Mouse (Mus musculus): ENCODE data around the gene Asb4.

- TF ChIP-seq POLR2A (IDR thresholded peaks at IDR 0.05; ENCODE audit: insufficient read length, low read depth): no peak
- TF ChIP-seq MYOG (IDR thresholded peaks at IDR 0.05; ENCODE audit: control insufficient read depth in 1 of 3, insufficient read depth in 1 of 3, insufficient read length in 2 of 3, low read depth in 2 of 3): no peak
- TF ChIP-seq TCF12 (IDR thresholded peaks at IDR 0.05; ENCODE audit: insufficient read depth, poor library complexity, severe bottlenecking): no peak
- TF ChIP-seq REST (IDR thresholded peaks at IDR 0.05; ENCODE audit: insufficient read depth, insufficient read length): no peak
- no peak for TF ChIP-seq USF1 (IDR thresholded peaks at IDR 0.05; ENCODE audit: low read depth)
- no peak for TF ChIP-seq POLR2AphosphoS2 (IDR thresholded peaks at IDR 0.05; ENCODE audit: insufficient read length, low read depth)
- TF ChIP-seq MAX (IDR thresholded peaks at IDR 0.05; ENCODE audit: low read depth): no peak
- TF ChIP-seq CEBPB (IDR thresholded peaks at IDR 0.05; ENCODE audit: insufficient read depth, poor library complexity, severe bottlenecking): no peak
Observed at GRCm38 (mm10) chr6:5427033-5427432, 43.8 kb downstream of the Asb4 start.

All from myocyte (in vitro differentiated cells).